Mouse (Mus musculus): ENCODE results near the gene Ano10.
A peak's percentile ranks its signal among the peaks of the same experiment; 100 is the strongest.
"Not testable (repeated sequence)": the region's sequence is repeated elsewhere in the genome, so short reads cannot be mapped to it uniquely, and the experiment has no call there.

Ano10 gene

DNA sequence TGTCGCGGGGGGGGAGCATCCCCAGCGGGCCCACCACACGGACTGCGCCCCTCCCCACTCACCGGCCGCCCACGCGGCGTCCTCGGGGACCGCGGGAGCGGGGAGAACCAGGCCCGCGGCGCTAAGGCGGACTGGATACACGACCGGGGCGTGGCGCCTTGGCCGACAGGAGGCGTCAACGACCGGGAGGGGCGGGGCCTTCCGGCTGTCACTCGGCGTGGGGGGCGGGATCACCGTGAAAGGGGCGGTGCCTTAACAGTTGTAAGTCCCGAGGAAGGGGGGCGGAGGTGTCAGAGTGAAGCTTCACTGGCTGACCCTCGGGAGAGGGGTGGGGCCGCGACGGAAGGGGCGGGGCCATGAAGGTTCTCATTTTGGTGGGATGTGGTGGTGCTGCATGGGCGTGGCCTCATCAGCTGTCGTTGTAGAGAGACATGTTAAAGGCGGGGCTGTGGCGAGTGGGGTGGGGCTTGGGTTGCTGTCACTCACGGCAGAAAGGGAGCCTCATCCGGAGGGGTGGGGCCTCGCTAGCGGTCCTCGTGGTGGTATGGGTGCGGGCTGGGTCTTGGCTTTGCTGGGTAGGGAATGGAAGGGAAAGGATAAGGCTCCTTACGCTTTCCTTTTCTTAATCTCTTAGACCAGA lies at the start of gene Ano10:
Ano10 (minus strand) TSS at position 182 of the 640 bp plus-strand sequence.
- DNase-seq: peak; percentile 99

DNA sequence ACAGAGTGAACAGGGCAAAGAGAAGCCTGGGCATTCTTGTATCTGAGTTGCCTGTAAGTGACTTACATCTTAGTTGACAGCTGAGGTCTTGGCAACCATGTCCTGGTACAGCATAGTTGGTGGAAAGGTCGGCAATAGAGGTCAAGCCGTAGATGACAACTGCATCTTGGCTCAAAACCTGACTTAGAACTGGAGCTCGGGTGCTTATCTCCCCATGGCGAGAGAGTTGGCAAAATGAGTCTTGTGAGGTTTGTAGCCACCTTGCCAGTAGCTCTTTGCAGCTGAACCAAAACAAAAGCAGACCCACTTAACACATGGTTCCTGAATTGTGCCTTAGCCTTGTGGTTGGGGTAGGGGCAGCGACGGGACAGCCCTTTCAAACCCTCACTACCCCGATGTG lies 49.2 kb upstream of the Ano10 start:
- DNase-seq: no peak

DNA sequence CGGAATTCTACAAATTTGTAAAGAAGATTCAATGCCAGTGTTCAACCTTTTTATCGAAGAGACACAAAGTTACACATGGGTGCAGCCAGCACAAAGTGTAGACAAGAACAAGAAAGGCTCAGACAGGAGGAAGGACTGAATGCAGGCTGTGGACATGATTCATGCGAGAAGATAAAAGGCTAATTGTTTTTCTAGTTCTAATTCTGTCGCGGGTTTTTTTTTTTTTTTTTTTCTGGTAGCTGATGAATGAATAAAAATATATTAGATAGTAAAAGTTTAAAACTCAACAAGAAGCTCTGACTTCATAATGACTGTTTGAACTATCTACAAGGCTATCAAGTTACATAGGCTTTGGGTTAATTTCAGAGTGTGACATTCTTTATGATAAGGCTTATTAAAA lies 45.7 kb upstream of the Ano10 start:
- no peak for DNase-seq

DNA sequence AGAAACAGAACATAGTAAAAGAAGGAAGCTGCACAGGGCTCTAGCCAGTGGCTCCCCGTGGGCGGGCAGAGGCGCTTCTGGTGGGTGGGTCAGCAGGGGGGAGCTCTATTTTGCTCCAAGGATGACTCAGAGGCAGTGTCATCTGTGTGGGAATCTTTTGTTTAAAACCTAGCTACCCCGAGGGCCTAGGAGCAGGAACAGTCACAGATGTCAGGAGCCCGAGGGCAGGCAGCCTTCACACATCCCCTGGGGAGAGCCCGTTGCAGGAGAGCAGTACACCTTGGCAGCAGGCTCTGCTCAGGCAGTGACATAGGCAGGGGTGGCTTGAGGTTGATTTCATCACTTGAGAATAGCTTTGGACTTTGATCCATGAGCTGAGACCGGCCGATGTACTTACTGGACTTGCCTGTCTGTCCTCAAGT lies 43.3 kb upstream of the Ano10 start:
- DNase-seq: peak; percentile 19

DNA sequence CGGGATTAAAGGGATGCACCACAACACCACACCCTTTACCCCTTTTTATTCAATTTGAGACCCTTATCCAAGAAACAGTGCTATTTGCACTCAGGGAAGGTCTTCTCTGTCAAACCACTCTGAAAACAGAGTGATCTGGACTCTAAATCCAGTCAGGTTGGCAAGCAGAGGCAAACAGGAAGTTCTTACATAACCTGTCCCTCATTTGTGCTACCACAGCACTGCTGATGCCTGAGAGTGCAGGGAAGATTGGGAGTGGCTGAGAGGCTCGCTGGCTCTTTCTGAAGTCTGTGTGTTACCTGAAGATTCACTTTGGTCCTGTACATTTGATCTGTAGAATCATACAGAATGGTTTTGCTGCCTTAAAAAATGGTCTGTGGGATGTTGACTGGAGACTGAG lies 42.5 kb upstream of the Ano10 start:
- no peak for DNase-seq

DNA sequence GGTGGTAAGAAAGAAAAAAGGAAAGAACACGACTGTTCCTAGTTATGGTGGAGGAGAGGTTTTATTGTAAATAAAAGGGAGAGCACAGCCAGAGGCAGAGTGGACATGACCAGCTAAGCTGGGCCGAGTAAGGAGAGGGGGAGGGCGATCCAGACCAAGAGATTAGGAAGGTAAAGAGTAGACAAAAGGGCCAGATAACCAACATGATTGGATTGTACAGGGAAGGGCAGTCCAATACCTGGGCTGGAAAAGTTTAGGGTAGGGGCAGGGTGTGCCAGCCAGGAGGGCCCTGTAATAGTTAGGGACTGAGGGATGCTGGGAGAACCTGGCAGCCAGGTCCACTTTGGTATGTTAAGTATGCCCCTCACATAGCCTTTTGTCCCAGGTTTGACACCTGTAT lies 34.0 kb upstream of the Ano10 start:
- DNase-seq: no peak

DNA sequence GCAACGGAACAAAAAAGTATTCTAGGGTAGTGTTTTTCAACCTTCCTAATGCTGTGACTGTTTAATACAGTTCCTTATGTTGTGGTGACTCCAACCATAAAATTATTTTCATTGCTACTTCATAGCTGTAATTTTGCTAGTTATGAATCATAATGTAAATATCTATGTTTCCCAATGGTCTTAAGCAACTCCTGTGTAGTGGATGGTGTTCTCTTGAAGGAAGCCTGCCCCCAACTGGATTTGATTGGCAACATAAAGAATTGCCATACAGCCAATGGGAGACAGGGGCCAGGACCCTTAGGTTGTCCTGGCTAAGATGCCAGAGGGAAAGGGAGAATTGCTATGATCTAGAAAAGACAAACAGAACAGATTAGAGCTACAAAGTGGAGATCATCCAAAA lies 31.8 kb upstream of the Ano10 start:
- no peak for DNase-seq

DNA sequence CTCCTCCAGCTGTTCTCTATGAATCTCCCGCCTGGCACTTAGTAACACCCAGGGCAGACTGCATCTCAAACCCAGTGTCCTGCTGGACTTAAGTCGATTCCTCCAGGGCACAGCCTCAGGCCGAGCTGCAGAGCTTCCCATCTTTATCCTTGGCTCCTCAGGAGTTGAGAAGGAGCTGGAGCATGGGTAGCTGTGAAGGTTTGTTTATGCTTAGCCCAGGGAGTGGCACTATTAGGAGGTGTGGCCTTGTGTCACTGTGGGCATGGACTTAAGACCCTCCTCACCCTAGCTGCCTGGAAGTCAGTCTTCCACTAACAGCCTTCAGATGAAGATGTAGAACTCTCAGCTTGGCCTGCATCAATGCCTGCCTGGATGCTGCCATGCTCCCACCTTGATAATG lies 28.1 kb upstream of the Ano10 start:
- DNase-seq: no peak

DNA sequence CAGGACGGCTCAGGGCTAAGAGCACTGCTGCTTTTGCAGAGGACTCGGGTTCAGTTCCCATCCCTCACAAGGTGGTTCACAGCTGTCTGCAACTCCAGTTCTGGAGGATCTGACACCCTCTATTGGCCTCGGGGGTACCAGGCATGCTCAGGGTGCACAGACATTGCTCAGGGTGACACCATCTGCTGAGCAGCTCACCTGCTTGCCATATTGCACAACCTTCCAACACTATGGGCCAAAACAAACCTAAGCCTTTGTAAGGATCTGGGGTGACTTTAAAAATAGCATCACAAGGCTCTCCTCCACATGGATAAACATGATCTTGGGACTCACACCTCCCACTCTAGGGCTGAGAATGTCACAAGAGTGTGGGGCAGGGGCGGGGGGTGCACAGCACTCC lies 26.4 kb upstream of the Ano10 start:
- no peak for DNase-seq

DNA sequence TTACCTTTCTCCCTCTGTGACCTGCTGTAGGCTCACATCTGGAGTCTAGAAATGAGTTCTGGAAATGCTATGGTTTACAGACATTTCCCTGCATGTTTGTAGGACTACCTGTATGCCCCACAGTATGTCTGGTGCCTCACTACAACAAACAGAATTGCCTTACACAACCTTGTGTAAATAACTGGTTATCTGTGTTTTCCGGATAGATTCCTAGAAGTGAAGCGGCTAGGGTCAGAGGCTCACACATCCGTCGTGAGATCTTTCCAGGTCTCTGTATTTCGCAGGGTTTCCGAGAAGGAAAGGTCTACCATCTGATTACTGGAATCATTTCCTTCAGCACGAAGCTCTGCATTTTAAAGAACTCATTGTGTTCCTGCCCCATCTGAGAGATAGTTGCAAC lies 22.3 kb upstream of the Ano10 start:
- no peak for DNase-seq

DNA sequence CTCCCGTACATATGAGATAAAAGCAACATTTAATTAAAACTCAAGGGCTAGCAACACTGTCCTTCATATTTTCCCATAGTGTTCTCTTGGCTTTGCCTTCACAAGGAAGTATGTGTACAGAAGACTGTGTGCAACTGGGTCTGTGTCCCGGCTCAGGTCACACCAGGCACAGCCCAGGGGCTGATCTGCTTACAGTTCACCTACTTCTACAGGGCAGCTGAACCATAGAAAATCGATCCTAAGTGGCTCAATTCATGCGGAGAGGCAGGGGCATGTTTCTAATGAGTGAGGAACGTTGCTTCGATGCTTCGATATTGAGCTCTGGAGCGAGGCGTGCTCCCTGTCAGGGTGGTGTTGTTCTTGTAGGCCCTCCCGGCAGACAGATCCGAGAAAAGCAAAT lies 21.3 kb upstream of the Ano10 start:
- DNase-seq: no peak

DNA sequence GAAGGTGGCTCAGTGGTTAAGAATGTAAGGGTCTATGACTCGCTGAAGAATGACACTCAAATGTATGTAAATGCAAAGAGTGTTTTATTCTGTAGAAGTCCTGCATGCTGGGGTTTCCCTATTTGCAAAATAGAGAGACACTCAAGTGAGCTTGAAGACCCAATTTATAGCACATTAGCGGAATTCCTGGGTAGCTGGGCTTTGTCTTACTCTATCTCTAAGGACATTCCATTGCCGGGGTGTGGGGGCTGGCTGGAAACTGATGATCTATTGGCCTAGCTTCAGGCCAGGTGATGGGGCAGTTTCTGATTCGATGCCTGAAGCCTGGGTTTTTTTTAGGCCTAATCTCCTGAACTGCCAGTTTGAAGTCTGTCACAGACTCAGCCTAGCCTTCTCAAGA lies 20.7 kb upstream of the Ano10 start:
- DNase-seq: no peak

DNA sequence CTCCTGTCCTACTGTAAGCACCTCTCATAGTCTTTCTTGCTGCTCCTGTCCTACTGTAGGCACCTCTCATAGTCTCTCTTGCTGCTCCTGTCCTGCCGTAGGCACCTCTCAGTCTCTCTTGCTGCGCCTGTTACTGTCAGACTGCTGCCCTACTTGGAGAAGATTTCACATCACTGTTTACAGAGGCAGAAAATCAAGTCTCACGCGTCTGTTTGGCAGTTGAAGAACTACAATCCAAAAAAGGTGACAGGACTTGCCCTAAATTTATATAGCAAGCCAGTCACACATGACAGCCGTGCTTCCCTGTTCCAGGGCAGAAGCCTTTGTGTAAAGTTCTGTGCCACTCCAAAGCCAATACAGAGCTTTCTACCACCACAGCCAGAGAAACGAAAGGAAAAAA lies 20.2 kb upstream of the Ano10 start:
- DNase-seq: no peak

DNA sequence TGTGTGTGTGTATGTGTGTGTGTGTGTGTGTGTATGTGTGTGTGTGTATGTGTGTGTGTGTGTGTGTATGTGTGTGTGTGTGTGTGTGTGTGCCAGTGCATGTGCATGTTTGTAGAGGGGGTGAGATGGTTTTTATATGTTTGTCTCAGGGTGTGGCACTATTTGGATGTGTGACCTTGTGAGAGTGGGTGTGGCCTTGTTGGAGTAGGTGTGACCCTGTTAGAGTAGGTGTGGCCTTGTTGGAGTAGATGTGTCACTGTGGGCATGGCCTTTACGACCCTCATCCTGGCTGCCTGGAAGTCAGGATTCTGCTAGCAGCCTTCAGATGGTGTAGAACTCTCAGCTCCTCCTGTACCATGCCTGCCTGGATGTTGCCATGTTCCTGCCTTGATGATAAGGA lies 18.9 kb upstream of the Ano10 start:
- not testable (repeated sequence) for DNase-seq

DNA sequence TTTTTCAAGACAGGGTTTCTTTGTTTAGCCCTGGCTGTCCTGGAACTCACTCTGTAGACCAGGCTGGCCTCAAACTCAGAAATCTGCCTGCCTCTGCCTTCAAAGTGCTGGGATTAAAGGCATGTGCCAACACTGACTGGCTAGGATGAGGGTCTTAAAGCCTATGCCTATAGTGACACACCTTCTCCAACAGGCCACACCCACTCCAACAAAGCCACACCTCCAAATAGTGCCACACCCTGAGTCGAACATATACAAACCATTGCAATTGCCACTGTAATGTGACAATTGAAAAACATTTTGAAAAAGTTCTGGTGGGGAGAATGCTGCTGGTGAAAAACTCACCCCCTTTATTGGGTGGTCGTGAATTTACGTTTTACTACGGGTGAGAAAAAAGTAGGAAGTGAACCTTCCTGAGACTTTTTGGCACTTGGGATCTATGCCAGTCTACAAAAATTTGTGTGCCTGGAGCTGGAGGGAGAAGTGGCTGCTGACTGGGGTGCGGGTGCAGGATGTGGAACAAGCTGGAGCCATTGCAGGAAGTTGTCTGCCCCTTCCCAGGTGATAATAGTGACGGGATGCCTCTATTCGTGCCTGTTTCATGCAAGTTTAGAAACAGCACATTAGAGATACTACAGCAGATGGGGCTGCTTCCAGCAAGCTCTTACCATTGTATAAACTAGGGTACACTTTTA lies 18.2 kb upstream of the Ano10 start:
- no peak for DNase-seq

DNA sequence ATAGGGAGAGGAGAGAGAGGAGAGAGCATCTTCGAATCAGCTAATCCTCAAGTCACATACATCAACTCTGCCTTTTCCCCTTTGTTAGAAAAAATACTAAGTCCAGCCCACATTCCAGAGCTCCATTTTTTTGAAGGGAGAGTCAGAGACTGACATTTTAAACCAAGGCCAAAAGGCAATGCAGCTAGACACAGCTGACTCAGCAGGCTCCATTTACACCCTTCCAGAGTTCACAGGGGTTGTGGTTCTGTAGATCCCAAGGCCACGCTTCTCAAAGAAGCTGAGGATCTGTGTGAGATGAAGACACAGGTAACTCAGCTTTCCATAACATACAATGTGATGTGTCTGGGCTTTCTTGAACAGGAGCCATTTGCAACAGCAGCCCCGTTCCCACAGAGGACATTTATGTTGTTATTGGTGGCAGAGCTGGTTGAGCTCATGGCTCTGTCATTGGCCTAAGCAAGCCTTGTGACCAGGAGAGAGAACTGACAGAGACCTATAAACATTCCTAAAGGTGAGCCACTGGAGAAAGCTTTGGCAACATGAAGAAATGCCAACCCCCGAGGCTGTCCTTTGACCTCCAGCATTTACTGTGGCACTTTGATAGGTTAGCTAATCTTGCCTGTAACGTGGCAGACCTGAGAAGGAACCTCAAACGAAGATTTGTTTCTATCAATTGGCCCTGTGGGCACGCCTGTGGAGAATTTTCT lies 17.0 kb upstream of the Ano10 start:
- peak; percentile 24 for DNase-seq

DNA sequence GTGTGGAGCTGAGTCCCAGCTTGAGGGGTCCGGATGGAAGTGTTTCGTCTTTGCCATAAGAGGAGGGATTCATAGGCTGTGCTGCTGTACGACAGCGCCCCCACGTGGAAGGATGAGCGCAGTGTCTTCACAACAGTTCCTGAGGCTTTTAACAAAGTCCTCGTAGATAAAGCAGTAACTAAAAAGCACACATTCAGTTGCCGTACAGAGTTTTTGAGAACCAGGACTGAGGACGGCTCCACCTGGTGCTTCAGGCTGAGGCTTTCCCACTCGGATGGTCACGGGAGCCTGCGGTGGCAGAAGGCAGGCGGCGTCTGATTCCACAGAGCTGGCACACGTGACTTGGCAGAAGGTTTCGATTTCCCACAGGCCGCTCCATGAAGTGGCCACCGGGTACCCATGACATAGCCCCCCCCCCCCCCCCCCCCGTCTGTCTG lies 16.4 kb upstream of the Ano10 start:
- peak; percentile 89 for DNase-seq

DNA sequence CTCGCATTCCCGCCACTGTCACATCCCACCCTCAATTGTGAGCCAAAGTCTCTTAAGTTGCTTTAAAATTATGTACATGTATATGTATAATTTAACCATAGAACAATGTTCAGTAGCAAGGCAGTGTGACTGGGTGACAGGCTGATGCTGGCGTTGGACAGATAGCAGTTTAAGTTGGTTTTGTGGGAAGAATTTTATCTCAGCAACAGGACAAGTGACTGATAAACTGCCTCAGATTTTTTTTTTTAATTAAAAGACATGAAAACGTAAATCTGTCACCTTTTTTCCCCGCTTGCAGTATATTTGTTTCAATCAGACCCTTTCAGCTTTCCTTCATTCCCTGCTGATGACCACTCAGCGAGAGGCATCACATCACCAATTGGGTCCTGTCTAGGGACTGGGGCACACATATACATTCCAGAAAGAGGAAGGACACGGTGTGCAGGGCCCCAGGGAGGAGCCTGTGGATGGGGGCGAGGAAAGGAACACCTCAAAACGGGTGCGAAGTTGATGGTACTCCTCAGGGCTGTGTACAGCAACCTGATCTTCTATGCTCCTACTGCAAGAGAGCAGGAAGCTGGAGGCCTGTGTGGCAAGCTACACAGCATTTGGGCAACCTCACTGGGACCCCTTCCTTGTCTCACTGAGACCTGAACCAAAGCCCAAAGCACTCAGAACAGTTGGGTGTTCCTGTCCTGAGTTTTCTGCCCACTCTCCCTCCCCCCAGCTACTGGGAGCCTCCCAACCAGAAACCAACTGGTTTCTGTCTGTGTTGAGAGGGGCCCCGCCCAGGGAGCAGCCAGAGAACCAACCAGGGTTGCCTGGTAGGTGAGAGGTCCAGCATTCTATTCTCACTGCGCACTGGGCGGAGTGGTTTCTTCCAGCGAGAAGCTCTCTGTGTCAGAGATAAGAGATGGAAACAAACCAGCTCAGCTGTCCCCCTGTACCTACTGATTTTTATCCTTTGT lies 15.1 kb upstream of the Ano10 start:
- peak; percentile 52 for DNase-seq

DNA sequence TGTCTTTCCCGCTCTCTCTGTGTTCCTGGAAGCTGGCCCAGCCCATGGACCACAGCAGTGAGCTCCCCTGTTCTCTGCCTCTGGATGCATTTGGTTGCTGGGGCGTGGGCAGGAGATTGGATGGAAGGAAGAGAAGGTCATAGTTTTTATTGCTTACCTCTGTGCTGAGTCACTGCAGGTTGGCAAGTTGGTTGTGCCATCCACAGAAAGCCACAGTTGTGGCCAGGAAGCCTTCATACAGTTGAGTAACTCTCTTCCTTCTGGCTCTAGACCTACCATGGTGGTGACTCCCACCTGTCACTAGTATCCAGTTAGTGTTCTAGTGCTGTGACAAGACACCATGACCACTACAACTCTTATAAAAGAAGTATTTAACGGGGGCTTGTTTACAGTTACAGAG lies 11.1 kb upstream of the Ano10 start:
- no peak for DNase-seq

DNA sequence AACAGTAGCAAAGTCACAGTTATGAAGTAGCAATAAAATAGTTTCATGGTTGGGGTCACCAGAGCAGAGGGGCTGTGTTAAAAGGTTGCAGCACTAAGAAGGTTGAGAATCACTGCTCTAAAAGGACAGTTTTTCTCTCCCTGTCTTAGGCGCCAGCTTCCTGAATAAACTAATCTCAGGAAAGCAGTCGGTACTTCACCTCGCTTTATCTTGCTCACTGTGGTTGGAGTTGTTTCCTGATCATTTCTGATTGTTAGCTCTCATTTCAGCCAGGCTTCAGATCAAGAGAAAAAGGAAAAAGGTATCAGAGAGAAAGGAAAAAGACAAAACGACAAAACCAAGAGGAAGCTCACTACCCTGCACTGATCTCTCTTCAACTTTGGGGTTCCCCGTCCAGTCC lies 1.9 kb upstream of the Ano10 start:
- DNase-seq: no peak

DNA sequence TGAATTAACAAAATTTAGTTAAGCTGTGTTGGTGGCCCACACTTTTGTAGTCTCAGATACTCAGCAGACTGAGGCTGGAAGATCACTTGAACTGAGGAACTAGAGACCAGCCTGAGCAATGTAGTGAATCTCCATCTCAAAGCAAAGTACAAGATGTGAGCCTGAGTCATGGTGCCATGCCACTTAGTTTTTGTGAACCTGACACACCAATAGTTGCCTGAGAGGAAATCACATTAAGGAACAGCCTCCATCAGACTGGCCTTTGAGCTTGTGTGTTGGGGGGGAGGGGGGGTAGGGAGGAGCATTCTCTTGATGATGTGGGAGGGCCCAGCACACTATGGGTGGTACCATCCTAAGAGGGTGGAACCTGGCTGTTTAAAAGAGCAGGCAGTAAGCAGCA lies 1.2 kb upstream of the Ano10 start:
- no peak for DNase-seq

DNA sequence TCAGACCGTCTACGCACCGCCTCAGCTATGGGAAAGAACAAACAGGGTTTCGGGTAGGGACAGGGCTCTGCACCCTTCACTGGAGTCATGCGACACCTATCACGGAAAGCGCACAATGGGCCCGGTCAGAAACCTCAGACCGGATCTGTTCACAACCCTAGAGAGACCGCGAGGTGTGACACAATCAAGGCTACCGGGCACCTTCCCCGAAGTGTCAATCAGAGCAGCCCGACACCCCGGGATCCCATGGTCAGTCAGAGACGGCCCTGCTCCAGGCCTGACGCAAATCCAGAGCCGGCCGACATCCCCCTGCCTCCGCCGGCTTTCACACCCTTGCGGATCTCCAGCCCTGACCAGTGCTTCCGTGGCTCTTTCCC lies 370 bp downstream of the Ano10 start:
- DNase-seq: no peak

DNA sequence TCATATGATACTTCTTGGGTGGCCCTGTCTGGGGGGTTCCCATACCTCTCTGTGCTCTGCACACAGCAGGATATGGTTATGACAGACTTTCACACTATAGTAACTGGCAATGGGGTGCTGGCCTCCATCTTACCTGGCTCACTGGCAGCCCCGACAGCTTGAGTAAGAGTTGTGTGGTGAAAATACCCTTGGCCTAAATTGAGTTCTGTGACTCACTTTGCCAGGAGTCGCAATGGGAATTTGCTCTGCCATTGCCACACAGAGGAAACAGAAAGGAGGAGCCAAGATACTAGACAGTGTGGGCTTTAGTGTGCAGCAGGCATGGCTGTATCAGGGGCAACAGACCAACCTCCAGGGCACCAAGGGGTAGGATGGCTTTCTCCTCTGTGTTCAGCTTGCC lies 4.0 kb downstream of the Ano10 start:
- DNase-seq: no peak
